Mouse (Mus musculus) adrenal gland, adult 2 months (tissue): ENCODE results near the gene Olfr287. TPM values are rescaled to one million over a fixed set of nuclear protein-coding genes. Genes with fewer than 3 reads are reported as not detected.
A peak's percentile ranks its signal among the peaks of the same experiment; 100 is the strongest.

Source experiments
- DNase-seq: peaks from one replicate; pipeline ENCODE4 v3.0.0; 2021
- long read RNA-seq: library from polyadenylated mRNA; stranded (forward); transcript quantifications from one replicate; pipeline ENCODE4 v2.0.0, GENCODE M21; 2021
- polyA plus RNA-seq: library from polyadenylated mRNA; depleted of rRNA; stranded (reverse); fragments of >200 nt; gene quantifications from 2 replicates; pipeline ENCODE4 v1.2.3, GENCODE M21; 2012; rRNA removed
- total RNA-seq, 2 experiments: library from RNA; stranded (reverse); gene quantifications; 2 replicates each; pipeline ENCODE4 v1.2.3; 2021

The Olfr287 gene
- total RNA-seq (not detected), polyA plus RNA-seq (not detected in 2 replicates)
- long read RNA-seq: 0 reads

- no peak for DNase-seq
Observed at GRCm38 (mm10) chr15:98220877-98221276, at the start of gene Olfr287, which contains the start of gene Gm44579. TSS of gene Olfr287 (minus strand) at chr15:98221056. TSS of gene Gm44579 (minus strand) at chr15:98220977.

GRCm38 (mm10) chr15:98257776-98258175, 36.9 kb upstream of the Olfr287 start:
- no peak for DNase-seq

DNA sequence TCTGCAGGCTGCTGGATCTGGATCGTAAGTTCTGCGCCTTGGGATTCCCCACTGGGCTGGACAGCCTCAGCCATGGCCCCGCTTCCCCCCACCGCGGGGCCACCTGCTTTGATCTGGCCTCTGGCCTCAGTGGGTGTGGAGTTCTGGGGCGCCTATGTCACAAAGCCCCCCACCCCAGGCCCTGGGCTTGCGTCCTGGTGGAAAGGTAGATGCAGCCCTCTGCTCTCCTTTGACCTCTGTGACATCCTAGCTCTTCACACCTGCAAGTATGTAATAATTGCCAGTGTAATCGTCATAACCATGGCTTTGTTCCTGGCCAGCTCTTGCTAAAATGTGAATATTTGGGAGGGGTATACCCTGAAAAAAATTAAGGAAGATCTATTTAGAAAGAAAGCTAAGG, 36.3 kb upstream of the Olfr287 start, which contains the start of gene H1fnt:
H1fnt (minus strand) TSS at position 101 of the 400 bp plus-strand sequence.
- no peak for DNase-seq

DNA sequence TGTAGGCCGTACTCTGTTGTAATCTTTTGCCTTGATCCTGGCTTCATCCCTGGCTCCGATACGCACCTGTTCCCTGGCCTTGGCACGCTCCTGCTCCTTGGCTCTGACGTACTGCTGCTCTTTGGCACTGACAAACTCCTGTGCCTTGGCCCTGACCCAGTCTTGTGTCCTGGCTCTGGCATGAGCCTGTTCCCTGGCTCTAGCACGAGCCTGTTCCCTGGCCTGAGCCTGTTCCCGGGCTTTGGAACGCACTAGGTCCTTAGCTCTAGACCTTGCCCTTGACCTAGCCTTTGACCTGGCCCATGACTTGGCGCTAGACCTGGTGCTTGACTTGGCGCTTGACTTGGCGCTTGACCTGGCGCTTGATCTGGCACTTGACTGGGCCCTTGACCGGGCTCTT, 35.4 kb upstream of the Olfr287 start:
- DNase-seq: peak; percentile 31

DNA sequence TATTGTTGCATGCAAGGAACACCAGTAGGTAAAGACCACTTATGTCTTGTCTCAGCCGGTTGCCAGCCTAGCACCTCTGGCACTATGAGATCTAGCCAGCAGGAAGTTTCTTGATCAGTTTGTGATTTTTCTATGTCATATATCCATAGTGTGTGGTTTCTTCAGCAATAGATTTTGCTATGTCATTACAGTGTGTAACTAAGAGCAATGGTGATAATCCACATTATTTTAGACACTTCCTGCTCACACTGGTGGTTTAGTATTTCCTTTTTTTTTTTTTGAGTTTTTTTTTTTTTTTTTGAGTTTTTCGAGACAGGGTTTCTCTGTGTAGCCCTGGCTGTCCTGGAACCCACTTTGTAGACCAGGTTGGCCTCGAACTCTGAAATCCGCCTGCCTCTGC, 14.6 kb upstream of the Olfr287 start:
- DNase-seq: no peak

DNA sequence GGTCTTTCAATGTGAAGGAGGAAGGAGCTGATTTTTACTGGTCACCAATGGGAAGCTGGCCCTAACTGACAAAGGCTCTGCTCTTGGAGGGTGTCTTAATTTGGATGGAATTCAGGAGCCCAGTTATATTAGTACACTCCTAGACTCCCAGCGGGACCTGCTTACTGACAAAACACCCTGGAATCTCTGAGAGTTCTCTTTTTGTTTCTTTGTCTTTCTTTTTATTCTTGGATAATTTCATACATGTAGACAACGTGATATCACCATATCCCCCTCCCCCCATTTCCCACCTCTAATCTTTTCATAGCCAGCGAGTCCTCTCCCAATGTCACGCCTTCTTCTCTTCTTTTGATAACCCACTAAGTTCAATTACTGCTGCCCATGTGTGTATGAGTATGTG, 13.5 kb upstream of the Olfr287 start, which contains the start of gene Olfr286:
Olfr286 (minus strand) TSS at position 101 of the 400 bp plus-strand sequence.
- no peak for DNase-seq

- DNase-seq: no peak
Observed at GRCm38 (mm10) chr15:98226096-98226495, 5.2 kb upstream of the Olfr287 start.

DNA sequence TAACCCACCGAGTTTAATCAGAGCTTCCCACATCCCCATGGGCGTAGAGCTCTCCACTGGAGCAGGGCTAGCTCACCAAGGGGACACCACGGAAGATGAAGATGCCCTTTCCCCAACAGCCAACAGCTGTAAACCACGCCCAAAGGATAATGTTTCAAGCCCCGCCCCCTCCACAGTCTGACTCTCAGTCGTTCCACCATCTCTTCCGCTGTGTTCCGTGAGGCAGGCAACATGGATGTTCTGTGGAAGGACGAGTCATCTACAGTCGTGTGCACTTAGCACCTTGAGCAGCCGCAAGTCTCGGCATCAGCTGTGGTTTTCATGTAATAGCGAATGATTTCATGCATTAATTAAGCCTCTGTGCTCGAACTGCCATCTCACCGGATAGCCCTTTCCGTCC, 4.8 kb upstream of the Olfr287 start:
- no peak for DNase-seq

DNA sequence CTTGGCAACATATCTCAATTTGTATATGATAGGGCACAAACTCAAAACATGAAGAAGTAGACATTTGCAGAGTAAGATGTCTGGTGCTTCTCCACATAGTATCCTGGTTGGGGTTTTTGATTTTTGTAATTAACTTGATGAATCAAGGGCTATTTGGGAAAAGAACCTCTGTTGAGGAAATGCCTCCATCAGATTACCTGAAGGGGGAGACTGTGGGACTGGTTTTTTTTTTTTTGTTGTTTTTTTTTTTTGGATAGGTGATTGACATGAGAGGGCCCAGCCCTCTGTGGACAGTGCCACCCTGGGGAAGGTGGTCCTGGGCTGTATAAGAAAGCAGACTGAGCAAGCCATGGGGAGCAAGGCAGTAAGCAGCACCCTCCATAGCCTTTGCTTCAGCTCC, 1.5 kb upstream of the Olfr287 start:
- no peak for DNase-seq

GRCm38 (mm10) chr15:98214130-98214529, 6.7 kb downstream of the Olfr287 start:
- no peak for DNase-seq

DNA sequence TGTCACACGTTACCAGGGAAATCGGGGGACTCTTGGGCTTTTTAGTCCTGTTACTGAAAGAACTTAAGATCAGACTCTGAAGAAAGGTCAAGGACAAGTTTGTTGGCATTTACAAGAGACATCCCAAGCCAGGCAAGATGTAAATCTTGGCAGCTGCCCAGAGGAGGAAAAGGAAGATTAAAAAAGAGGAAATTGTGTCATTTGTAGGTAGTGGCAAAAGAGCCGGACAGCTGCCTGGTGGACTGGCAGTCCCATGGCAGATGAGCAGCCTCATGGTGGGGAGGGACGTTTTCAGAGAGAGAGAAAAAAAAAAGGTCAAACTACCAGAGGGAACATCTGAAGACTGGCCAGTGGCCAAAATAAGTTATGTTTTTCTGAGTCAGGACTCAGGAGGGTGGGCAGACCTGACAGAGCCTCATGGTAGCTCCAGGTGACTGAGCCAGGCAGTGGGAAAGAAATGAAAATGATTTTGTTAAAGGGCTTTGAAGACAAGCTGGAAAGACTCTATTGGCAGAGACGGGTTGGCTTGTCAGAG, 7.5 kb downstream of the Olfr287 start:
- peak; percentile 17 for DNase-seq

DNA sequence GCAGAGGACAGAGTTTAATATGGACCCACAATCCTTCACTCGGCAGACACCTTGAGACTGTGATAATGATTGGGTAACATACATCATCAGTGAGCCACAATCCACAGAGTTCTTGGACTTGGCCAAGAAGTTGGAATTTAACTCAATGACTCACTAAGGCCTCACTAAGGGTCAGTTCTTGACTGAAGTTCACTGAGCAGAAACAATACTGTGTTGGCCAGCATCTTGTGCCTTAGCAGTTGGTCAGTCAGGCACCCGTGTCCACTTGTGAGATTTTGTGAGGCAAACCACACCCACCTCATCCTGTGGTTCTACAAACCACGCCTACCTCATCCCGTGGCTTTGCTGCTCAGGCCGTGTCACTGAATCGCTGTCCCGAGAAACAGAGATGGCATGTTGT, 11.2 kb downstream of the Olfr287 start:
- DNase-seq: no peak

GRCm38 (mm10) chr15:98195442-98195841, 25.4 kb downstream of the Olfr287 start, which contains the start of gene Olfr288:
TSS of gene Olfr288 (minus strand) at chr15:98195542.
- DNase-seq: no peak

DNA sequence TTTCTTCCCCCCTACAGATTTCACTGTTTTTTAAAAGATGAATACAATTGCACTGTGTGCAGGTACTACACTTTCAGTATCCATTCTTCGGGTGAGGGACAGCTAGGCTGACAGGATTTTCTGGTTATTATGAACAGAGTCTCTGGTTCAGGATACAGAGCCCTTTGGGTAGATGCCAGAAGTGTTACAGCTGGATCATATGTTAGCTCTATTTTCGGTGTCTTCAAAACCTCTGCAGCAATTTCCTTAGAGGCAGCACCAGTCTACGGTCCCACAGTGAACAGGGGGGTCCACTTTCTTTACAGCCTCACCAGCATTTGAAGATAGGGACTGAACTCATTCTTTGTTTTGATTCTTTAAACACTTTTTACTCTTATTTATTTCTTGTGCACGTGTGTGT, 36.4 kb downstream of the Olfr287 start:
- no peak for DNase-seq

DNA sequence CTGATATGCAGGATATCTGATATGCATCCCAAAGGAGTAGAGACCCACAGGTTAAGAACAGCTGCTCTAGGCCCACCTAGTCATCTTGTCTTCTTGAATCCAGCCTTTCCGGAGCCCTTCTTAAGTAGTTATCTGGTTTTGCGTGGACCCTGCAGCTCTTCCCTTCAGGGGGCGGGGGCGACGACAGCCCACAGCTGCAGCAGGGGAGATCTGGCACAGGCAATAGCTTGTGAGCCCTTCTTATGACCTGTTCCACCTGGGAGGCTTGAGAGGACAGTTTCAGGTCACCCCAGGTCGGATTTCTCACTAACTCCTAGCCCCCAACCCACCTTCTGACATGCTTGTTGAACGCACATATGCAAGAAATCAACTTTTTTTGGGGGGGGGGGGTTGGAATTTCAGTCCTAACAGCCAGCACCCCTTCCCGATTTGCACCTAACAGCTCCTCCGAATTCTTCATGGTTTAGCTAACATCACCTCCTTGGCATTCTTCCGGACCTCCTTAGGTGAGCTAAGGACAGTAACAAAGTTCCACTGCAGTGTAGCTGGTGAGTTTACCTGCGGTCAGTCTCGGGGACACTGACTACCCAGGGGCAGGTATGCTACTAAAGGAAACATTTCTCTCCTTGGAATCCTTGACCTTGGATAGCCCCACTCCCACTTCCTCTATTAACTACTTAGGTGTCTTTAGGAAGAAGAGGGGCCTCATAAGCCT, 38.8 kb downstream of the Olfr287 start:
- DNase-seq: no peak

DNA sequence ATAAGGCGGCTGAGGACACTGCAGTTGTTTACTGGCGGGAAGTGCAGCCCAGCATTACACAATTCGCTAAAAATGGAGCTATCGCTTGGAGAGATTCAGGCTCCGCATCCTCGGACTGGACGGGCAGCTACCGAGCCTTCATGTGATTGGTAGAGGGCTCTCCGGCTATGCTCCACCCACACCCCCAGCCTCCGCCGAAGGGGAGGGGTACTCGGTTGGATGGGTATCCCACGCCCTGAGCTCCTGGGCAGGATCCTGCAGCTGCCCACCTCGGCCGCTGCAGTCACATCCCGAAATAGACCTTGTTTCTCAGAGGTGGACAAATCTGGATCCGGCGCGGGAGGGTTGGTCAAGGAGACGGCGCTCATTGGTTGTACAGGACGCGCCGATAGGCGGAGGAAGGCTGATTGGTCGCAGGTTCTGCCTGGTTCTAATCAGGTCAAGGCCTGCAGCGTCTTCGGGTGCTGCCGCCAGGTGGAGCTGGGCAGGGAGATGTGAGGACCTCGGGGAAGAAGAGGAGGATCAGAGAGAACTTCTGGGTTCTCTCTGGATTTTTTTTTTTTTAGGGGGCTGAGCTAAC, 39.6 kb downstream of the Olfr287 start:
- peak; percentile 95 for DNase-seq

- no peak for DNase-seq
Observed at GRCm38 (mm10) chr15:98180567-98181131, 40.2 kb downstream of the Olfr287 start.

- no peak for DNase-seq
Observed at GRCm38 (mm10) chr15:98177320-98177719, 43.5 kb downstream of the Olfr287 start.

GRCm38 (mm10) chr15:98173821-98174220, 47.0 kb downstream of the Olfr287 start:
- DNase-seq: no peak

GRCm38 (mm10) chr15:98172113-98172512, 48.7 kb downstream of the Olfr287 start:
- DNase-seq: no peak

DNA sequence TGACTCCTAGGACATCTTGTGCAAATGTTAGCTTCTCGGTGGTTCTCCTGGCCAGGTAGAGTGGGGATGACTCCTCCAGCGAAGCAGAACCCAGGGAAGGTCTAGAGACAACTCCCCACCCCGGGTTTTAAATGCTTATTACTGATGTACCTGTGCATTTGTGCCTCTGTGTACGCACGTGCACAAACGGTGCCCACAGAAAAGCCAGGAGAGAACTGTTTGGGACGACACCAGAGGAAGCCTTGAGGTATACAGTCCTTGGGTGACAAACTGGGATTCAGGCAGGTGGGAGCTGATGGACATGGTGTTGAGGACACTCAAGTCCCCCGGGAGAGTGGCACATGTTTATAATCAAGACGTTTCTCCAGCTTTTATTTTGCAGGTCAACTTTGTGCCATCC, 49.9 kb downstream of the Olfr287 start:
- DNase-seq: no peak

- no peak for DNase-seq
Observed at GRCm38 (mm10) chr15:98170365-98170764, 50.5 kb downstream of the Olfr287 start.

- no peak for DNase-seq
Observed at GRCm38 (mm10) chr15:98168622-98169004, 52.2 kb downstream of the Olfr287 start.
